Mouse (Mus musculus) retina, postnatal 1 day (tissue): ENCODE measurements around the gene Snupn.
"Not testable (repeated sequence)": the region's sequence is repeated elsewhere in the genome, so short reads cannot be mapped to it uniquely, and the experiment has no call there.

ENCODE experiments used
- DNase-seq: peaks from one replicate; pipeline ENCODE4 v3.0.0-alpha.2; 2012

Gene Snupn

GRCm38 (mm10) chr9:56936861-56937222, 13.8 kb upstream of the Snupn start:
- no peak for DNase-seq

GRCm38 (mm10) chr9:56937223-56938160, 13.2 kb upstream of the Snupn start, which contains the start of gene Imp3:
Imp3 (plus strand) TSS chr9:56937475.
- DNase-seq: peak; percentile 99

- no peak for DNase-seq
These were observed 12.3 kb upstream of the Snupn start for GRCm38 (mm10) chr9:56938374-56938773.

- DNase-seq: peak; percentile 73
These were observed 3.2 kb upstream of the Snupn start for GRCm38 (mm10) chr9:56947481-56947880.

- DNase-seq: not testable (repeated sequence)
These were observed 2.0 kb upstream of the Snupn start for GRCm38 (mm10) chr9:56948699-56949098.

- DNase-seq: no peak
These were observed 911 bp upstream of the Snupn start for GRCm38 (mm10) chr9:56949767-56950166.

- no peak for DNase-seq
These were observed 2.9 kb downstream of the Snupn start for GRCm38 (mm10) chr9:56953562-56953961.

- DNase-seq: no peak
These were observed 6.4 kb downstream of the Snupn start for GRCm38 (mm10) chr9:56956966-56957675.

GRCm38 (mm10) chr9:56958689-56959088, 8.0 kb downstream of the Snupn start:
- DNase-seq: no peak

- DNase-seq: no peak
These were observed 10.9 kb downstream of the Snupn start for GRCm38 (mm10) chr9:56961591-56961990.

GRCm38 (mm10) chr9:56970158-56970557, 19.5 kb downstream of the Snupn start:
- no peak for DNase-seq

- DNase-seq: no peak
These were observed 23.4 kb downstream of the Snupn start for GRCm38 (mm10) chr9:56973960-56974524.

- DNase-seq: no peak
These were observed 24.5 kb downstream of the Snupn start for GRCm38 (mm10) chr9:56975199-56975598.

- no peak for DNase-seq
These were observed 29.5 kb downstream of the Snupn start for GRCm38 (mm10) chr9:56980186-56980585.

- DNase-seq: no peak
These were observed 30.8 kb downstream of the Snupn start for GRCm38 (mm10) chr9:56981502-56981901.

- DNase-seq: peak; percentile 95
These were observed 43.9 kb downstream of the Snupn start, which contains the start of gene Ptpn9 for GRCm38 (mm10) chr9:56994286-56995197. Ptpn9 (plus strand) TSS chr9:56994923.

- DNase-seq: no peak
These were observed 44.7 kb downstream of the Snupn start for GRCm38 (mm10) chr9:56995198-56996027.

- peak; percentile 49 for DNase-seq
These were observed 45.3 kb downstream of the Snupn start for GRCm38 (mm10) chr9:56996028-56996346.

GRCm38 (mm10) chr9:56997206-56997605, 46.5 kb downstream of the Snupn start:
- DNase-seq: not testable (repeated sequence)

GRCm38 (mm10) chr9:57003011-57003410, 52.3 kb downstream of the Snupn start:
- DNase-seq: no peak

- no peak for DNase-seq
These were observed 61.7 kb downstream of the Snupn start for GRCm38 (mm10) chr9:57012393-57012792.

GRCm38 (mm10) chr9:57012895-57013294, 62.2 kb downstream of the Snupn start:
- no peak for DNase-seq
